Mouse (Mus musculus) heart, postnatal 0 days (tissue): Measurements from ENCODE around the gene Vgll4.

Source experiments
- CTCF ChIP-seq: IDR thresholded peaks from 2 replicates; pipeline ENCODE4 v1.5.1; 2016; ENCODE audit warnings: antibody characterized with exemption, control low read depth, low read depth
- EP300 ChIP-seq: IDR thresholded peaks from 2 replicates; pipeline ENCODE4 v1.6.1; 2016; ENCODE audit warnings: antibody characterized with exemption, low read depth

DNA sequence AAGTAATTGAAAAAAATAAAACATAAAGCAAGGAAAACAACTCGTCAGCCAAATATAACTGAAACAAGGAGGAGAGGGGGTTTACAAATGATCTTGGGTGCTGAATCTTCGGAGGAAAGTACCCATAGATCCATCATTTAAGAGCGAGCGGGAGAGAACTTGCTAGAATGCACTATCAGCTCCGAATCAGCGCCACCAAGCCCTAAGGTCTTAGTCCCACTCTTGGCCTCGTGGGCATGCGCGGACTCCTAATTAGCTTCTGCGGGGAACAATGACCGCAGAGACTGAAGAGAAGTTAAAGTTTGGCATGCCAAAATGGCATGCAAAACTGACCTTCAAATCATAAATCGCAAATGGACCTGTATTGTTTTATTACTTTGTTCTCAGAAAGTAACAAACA lies 2.2 kb downstream of the Vgll4 start:
- TF ChIP-seq CTCF (no peak), EP300 (no peak)
